In genomic region chr7:109111000-109111399, GRCm38 (mm10) we compare ENCODE assay signal across 8 mouse cellular contexts. TPM values are rescaled to one million over a fixed set of nuclear protein-coding genes. Genes with fewer than 3 reads are reported as not detected.
DNase-seq lines count a peak whose midpoint lies in the region; ATAC-seq lines count a peak whose summit lies in the region.

No protein-coding gene starts in this region.

- ATAC-seq in megakaryocyte-erythroid progenitor cell, adult 5-6 weeks (replicated peaks; ENCODE audit: low FRiP score, low TSS enrichment, poor library complexity, severe bottlenecking) = peak; percentile 74

- DNase-seq in embryo, embryonic 10 days (ENCODE audit: low spot score) = peak; percentile 2
- no peak for DNase-seq in embryo, embryonic 10.5 days (ENCODE audit: low spot score)
- peak; percentile 52 for DNase-seq in c-Kit-negative CD71-positive TER-119-positive erythroid progenitor cells, embryonic 14.5 days (ENCODE audit: low read depth, low spot score)
- peak; percentile 41 for DNase-seq in layer of hippocampus, adult 9-10 months (ENCODE audit: low spot score)
- no peak for DNase-seq in kidney, adult 8-10 months
- no peak for DNase-seq in urinary bladder, adult 2 months (ENCODE audit: low spot score)
- no peak for DNase-seq in gastrocnemius, postnatal 10 days

RNA-seq across cellular contexts. Expression of gene Ric3, which starts 27.9 kb away (rescaled TPM):
- total RNA-seq in megakaryocyte-erythroid progenitor cell, adult 5-6 weeks (2014; fragmentation: Nextera tagmentation) = 1.2 TPM in 1 of 2 replicates, not detected in the other
- 0.11 and 0.75 TPM in 2 replicates for total RNA-seq in megakaryocyte-erythroid progenitor cell, adult 5-6 weeks (2017)
- 10.3 and 12.2 TPM in 2 replicates for polyA plus RNA-seq in urinary bladder, adult 2 months (2012; rRNA removed)
- 1 to 10 TPM; 1.1 to 1.4 TPM for total RNA-seq in gastrocnemius, postnatal 10 days (2021)

Comparison
In these comparisons a context has a peak if more than half of its experiments do, and no peak if none do; other contexts are left out.
1. DNase-seq: peak in embryo, embryonic 10 days (single experiment), c-Kit-negative CD71-positive TER-119-positive erythroid progenitor cells, embryonic 14.5 days (single experiment) and layer of hippocampus, adult 9-10 months (single experiment); none in embryo, embryonic 10.5 days (single experiment), kidney, adult 8-10 months (0 of 2), urinary bladder, adult 2 months (single experiment) and gastrocnemius, postnatal 10 days (single experiment).